Mouse (Mus musculus) hindbrain, postnatal 0 days (tissue): ENCODE measurements at regions not wholly inside any gene's neighbourhood (a gene's known extent, or its start where the extent isn't known, plus 50 kb on each side); places are given as distances from the start of the nearest gene placed in this dataset.
A peak's percentile ranks its signal among the peaks of the same experiment; 100 is the strongest.

Experiments
- ATAC-seq: fragments of 200-750 bp; cut with Nextera tagmentation; 2 replicates; pipeline ENCODE4 v1.8.0; 2017; ENCODE audit warnings: mild to moderate bottlenecking, moderate TSS enrichment, moderate library complexity
- DNase-seq: peaks from one replicate; pipeline ENCODE4 v3.0.0-alpha.2; 2015; ENCODE audit warnings: low spot score
- H3K27ac ChIP-seq: fragments of 300-500 bp; sonication (generic); 2 replicates; pipeline ENCODE4 v1.5.1; 2014; ENCODE audit warnings: mild to moderate bottlenecking
- H3K27me3 ChIP-seq: fragments of 300-500 bp; sonication (generic); 2 replicates; pipeline ENCODE4 v1.6.1; 2014; ENCODE audit warnings: low read length, mixed read lengths; ENCODE audit not compliant: insufficient read depth
- H3K36me3 ChIP-seq: fragments of 300-500 bp; sonication (generic); 2 replicates; pipeline ENCODE4 v1.6.1; 2014; ENCODE audit warnings: low read length, mixed read lengths; ENCODE audit not compliant: insufficient read depth
- H3K4me1 ChIP-seq: fragments of 300-500 bp; sonication (generic); 2 replicates; pipeline ENCODE4 v1.6.1; 2014; ENCODE audit warnings: antibody characterized with exemption, low read length, mixed read lengths; ENCODE audit not compliant: insufficient read depth
- H3K4me2 ChIP-seq: fragments of 300-500 bp; sonication (generic); 2 replicates; pipeline ENCODE4 v1.6.1; 2014; ENCODE audit warnings: low read depth, mild to moderate bottlenecking, low read length, moderate library complexity, mixed read lengths
- H3K4me3 ChIP-seq: fragments of 300-500 bp; sonication (generic); 2 replicates; pipeline ENCODE4 v1.5.1; 2014; ENCODE audit warnings: low read length
- H3K9ac ChIP-seq: fragments of 300-500 bp; sonication (generic); replicated peaks from 2 replicates; pipeline ENCODE4 v1.6.1; 2014; ENCODE audit warnings: mild to moderate bottlenecking, low read length, moderate library complexity, mixed read lengths
- H3K9me3 ChIP-seq: fragments of 300-500 bp; sonication (generic); 2 replicates; pipeline ENCODE4 v1.6.1; 2016; ENCODE audit warnings: low read length, mixed read lengths
- CTCF ChIP-seq: IDR thresholded peaks from 2 replicates; pipeline ENCODE4 v1.5.1; 2016; ENCODE audit warnings: antibody characterized with exemption, control low read depth, low read depth
- WGBS: fragments of 180-500 bp; shearing (Covaris S2); extraction: QIAGEN DNeasy Blood & Tissue Kit; methylation state at CpG from one replicate; pipeline ENCODE4 v1.1.7; 2014; 5-methylcytosine and 5-hydroxymethylcytosine counted together

GRCm38 (mm10) chr1:186249214-186249613 lies 132.1 kb upstream of the Lyplal1 start:
- H3K27ac ChIP-seq = no peak overlapping the region
- H3K9me3 ChIP-seq = no peaks in the 10 kb centered on the region
- H3K27me3 ChIP-seq = no peaks in the 10 kb centered on the region
- 65% methylated on average over 4 of the region's 4 CpGs for WGBS
- H3K4me1 ChIP-seq = peaks cover 7% of the 10 kb centered on the region; the same call in 1 of the 2 replicates
- no peak overlapping the region for H3K4me2 ChIP-seq
- no peak overlapping the region for H3K4me3 ChIP-seq
- peak; percentile 18; the same call in 1 of the 2 replicates for TF ChIP-seq CTCF
- H3K9ac ChIP-seq = no peak overlapping the region
- DNase-seq (peak; percentile 18), ATAC-seq (no peak)
- no peaks in the 10 kb centered on the region for H3K36me3 ChIP-seq

GRCm38 (mm10) chr1:186245723-186246440 lies 128.8 kb upstream of the Lyplal1 start:
- H3K27ac ChIP-seq = no peak overlapping the region
- TF ChIP-seq CTCF = no peak
- H3K9me3 ChIP-seq = no peaks in the 10 kb centered on the region
- H3K4me1 ChIP-seq = peaks cover 3% of the 10 kb centered on the region; the same call in 1 of the 2 replicates
- H3K9ac ChIP-seq = no peak overlapping the region
- no peaks in the 10 kb centered on the region for H3K36me3 ChIP-seq
- H3K27me3 ChIP-seq = no peaks in the 10 kb centered on the region
- H3K4me3 ChIP-seq = no peak overlapping the region
- no peak overlapping the region for H3K4me2 ChIP-seq
- WGBS = 80% methylated on average over 7 of the region's 7 CpGs
- no peak for DNase-seq
- ATAC-seq = no peak

- no peak for ATAC-seq
- H3K27me3 ChIP-seq = no peaks in the 10 kb centered on the region
- no peak for TF ChIP-seq CTCF
- H3K9me3 ChIP-seq = no peaks in the 10 kb centered on the region
- H3K27ac ChIP-seq = no peak overlapping the region
- no peak overlapping the region for H3K4me2 ChIP-seq
- no peak for DNase-seq
- H3K4me3 ChIP-seq = no peak overlapping the region
- H3K36me3 ChIP-seq = no peaks in the 10 kb centered on the region
- WGBS = 99% methylated on average over 2 of the region's 2 CpGs
- H3K9ac ChIP-seq = no peak overlapping the region
- H3K4me1 ChIP-seq = no peaks in the 10 kb centered on the region
Observed at GRCm38 (mm10) chr1:186241112-186241511, 124.0 kb upstream of the Lyplal1 start.

- no peak for DNase-seq
- H3K27ac ChIP-seq = no peak overlapping the region
- no peak for ATAC-seq
- no peak overlapping the region for H3K9ac ChIP-seq
- H3K4me1 ChIP-seq = no peaks in the 10 kb centered on the region
- TF ChIP-seq CTCF = no peak
- no peaks in the 10 kb centered on the region for H3K9me3 ChIP-seq
- no peak overlapping the region for H3K4me2 ChIP-seq
- H3K27me3 ChIP-seq = no peaks in the 10 kb centered on the region
- WGBS = 55% methylated on average over 6 of the region's 6 CpGs
- H3K36me3 ChIP-seq = no peaks in the 10 kb centered on the region
- no peak overlapping the region for H3K4me3 ChIP-seq
Observed at GRCm38 (mm10) chr1:186237556-186237955, 120.4 kb upstream of the Lyplal1 start.

- Histone ChIP-seq H3K4me2 (no peak overlapping the region), H3K4me1 (no peaks in the 10 kb centered on the region), H3K27me3 (no peaks in the 10 kb centered on the region), H3K9ac (no peak overlapping the region), H3K9me3 (no peaks in the 10 kb centered on the region), H3K36me3 (no peaks in the 10 kb centered on the region), H3K27ac (no peak overlapping the region), H3K4me3 (no peak overlapping the region)
- 57% methylated on average over 7 of the region's 7 CpGs for WGBS
- DNase-seq = no peak
- no peak for TF ChIP-seq CTCF
- no peak for ATAC-seq
Observed at GRCm38 (mm10) chr1:186236267-186237020, 119.3 kb upstream of the Lyplal1 start.

- no peaks in the 10 kb centered on the region for H3K36me3 ChIP-seq
- H3K27ac ChIP-seq = no peak overlapping the region
- no peak for TF ChIP-seq CTCF
- H3K4me2 ChIP-seq = no peak overlapping the region
- ATAC-seq (no peak), DNase-seq (no peak)
- 73% methylated on average over 6 of the region's 6 CpGs for WGBS
- H3K4me1 ChIP-seq = no peaks in the 10 kb centered on the region
- H3K9ac ChIP-seq = no peak overlapping the region
- H3K9me3 ChIP-seq = no peaks in the 10 kb centered on the region
- H3K4me3 ChIP-seq = no peak overlapping the region
- H3K27me3 ChIP-seq = no peaks in the 10 kb centered on the region
Observed at GRCm38 (mm10) chr1:186234536-186234935, 117.4 kb upstream of the Lyplal1 start.

GRCm38 (mm10) chr1:186230476-186230875 lies 113.4 kb upstream of the Lyplal1 start:
- no peak overlapping the region for H3K4me2 ChIP-seq
- WGBS = 70% methylated on average over 5 of the region's 5 CpGs
- DNase-seq (no peak), ATAC-seq (no peak)
- no peak overlapping the region for H3K9ac ChIP-seq
- no peaks in the 10 kb centered on the region for H3K36me3 ChIP-seq
- no peaks in the 10 kb centered on the region for H3K4me1 ChIP-seq
- H3K27me3 ChIP-seq = no peaks in the 10 kb centered on the region
- no peaks in the 10 kb centered on the region for H3K9me3 ChIP-seq
- no peak overlapping the region for H3K4me3 ChIP-seq
- no peak for TF ChIP-seq CTCF
- no peak overlapping the region for H3K27ac ChIP-seq
